Mouse (Mus musculus): ENCODE data around the gene Rorc. TPM values are rescaled to one million over a fixed set of nuclear protein-coding genes. Genes with fewer than 3 reads are reported as not detected.

The Rorc gene
- polyA plus RNA-seq, 1 experiment = 0.66 TPM

- no peak overlapping the region for H3K9ac ChIP-seq (ENCODE audit: low read depth, poor library complexity, severe bottlenecking)
- H3K36me3 ChIP-seq (ENCODE audit: control insufficient read depth, insufficient read depth, low read length, poor library complexity, severe bottlenecking) = no peaks in the 10 kb centered on the region
- H3K27ac ChIP-seq (ENCODE audit: insufficient read depth, low read length) = no peak overlapping the region
- no peaks in the 10 kb centered on the region for H3K27me3 ChIP-seq (ENCODE audit: control insufficient read depth, insufficient read depth, low read length, poor library complexity, severe bottlenecking)
- H3K4me1 ChIP-seq (ENCODE audit: control insufficient read depth, insufficient read depth, low read length) = no peaks in the 10 kb centered on the region
- TF ChIP-seq CTCF (IDR thresholded peaks at IDR 0.05; ENCODE audit: low read depth, low read length) (no peak), POLR2A (IDR thresholded peaks at IDR 0.05; ENCODE audit: insufficient read depth, low read length) (no peak), EP300 (IDR thresholded peaks at IDR 0.05; ENCODE audit: insufficient read depth, low read depth, low read length) (no peak)
- H3K4me3 ChIP-seq (ENCODE audit: low read depth, low read length) = no peak overlapping the region
- H3K9me3 ChIP-seq (replicated peaks; ENCODE audit: control insufficient read depth, insufficient read depth, low read length, poor library complexity, severe bottlenecking) = no peaks in the 10 kb centered on the region
Measured at GRCm38 (mm10) chr3:94396851-94397250, 24.3 kb downstream of the Rorc start.

- H3K9ac ChIP-seq (ENCODE audit: low read depth, poor library complexity, severe bottlenecking) = no peak within 1 kb of the TSS
- H3K27me3 ChIP-seq (ENCODE audit: control insufficient read depth, insufficient read depth, low read length, poor library complexity, severe bottlenecking) = no peaks in the 10 kb centered on the region
- TF ChIP-seq EP300 (IDR thresholded peaks at IDR 0.05; ENCODE audit: insufficient read depth, low read depth, low read length) = no peak
- TF ChIP-seq CTCF (IDR thresholded peaks at IDR 0.05; ENCODE audit: low read depth, low read length) = no peak
- TF ChIP-seq POLR2A (IDR thresholded peaks at IDR 0.05; ENCODE audit: insufficient read depth, low read length) = no peak
- no peaks in the 10 kb centered on the region for H3K36me3 ChIP-seq (ENCODE audit: control insufficient read depth, insufficient read depth, low read length, poor library complexity, severe bottlenecking)
- no peak within 1 kb of the TSS for H3K4me3 ChIP-seq (ENCODE audit: low read depth, low read length)
- no peaks in the 10 kb centered on the region for H3K9me3 ChIP-seq (replicated peaks; ENCODE audit: control insufficient read depth, insufficient read depth, low read length, poor library complexity, severe bottlenecking)
- H3K27ac ChIP-seq (ENCODE audit: insufficient read depth, low read length) = no peak within 1 kb of the TSS
- H3K4me1 ChIP-seq (ENCODE audit: control insufficient read depth, insufficient read depth, low read length) = no peaks in the 10 kb centered on the region
Measured at GRCm38 (mm10) chr3:94398217-94398616, 25.6 kb downstream of the Rorc start, which contains the start of gene Lingo4. Gene Lingo4 (plus strand): TSS chr3:94398517.

GRCm38 (mm10) chr3:94398943-94399481 lies 26.4 kb downstream of the Rorc start:
- Histone ChIP-seq H3K9me3 (replicated peaks; ENCODE audit: control insufficient read depth, insufficient read depth, low read length, poor library complexity, severe bottlenecking) (no peaks in the 10 kb centered on the region), H3K36me3 (ENCODE audit: control insufficient read depth, insufficient read depth, low read length, poor library complexity, severe bottlenecking) (no peaks in the 10 kb centered on the region), H3K27me3 (ENCODE audit: control insufficient read depth, insufficient read depth, low read length, poor library complexity, severe bottlenecking) (no peaks in the 10 kb centered on the region)

GRCm38 (mm10) chr3:94399663-94400310 lies 27.2 kb downstream of the Rorc start:
- H3K4me3 ChIP-seq (ENCODE audit: low read depth, low read length) = no peak overlapping the region
- H3K9me3 ChIP-seq (replicated peaks; ENCODE audit: control insufficient read depth, insufficient read depth, low read length, poor library complexity, severe bottlenecking) = no peaks in the 10 kb centered on the region
- H3K27ac ChIP-seq (ENCODE audit: insufficient read depth, low read length) = no peak overlapping the region
- no peaks in the 10 kb centered on the region for H3K4me1 ChIP-seq (ENCODE audit: control insufficient read depth, insufficient read depth, low read length)
- H3K9ac ChIP-seq (ENCODE audit: low read depth, poor library complexity, severe bottlenecking) = no peak overlapping the region
- H3K27me3 ChIP-seq (ENCODE audit: control insufficient read depth, insufficient read depth, low read length, poor library complexity, severe bottlenecking) = no peaks in the 10 kb centered on the region
- H3K36me3 ChIP-seq (ENCODE audit: control insufficient read depth, insufficient read depth, low read length, poor library complexity, severe bottlenecking) = no peaks in the 10 kb centered on the region
- TF ChIP-seq CTCF (IDR thresholded peaks at IDR 0.05; ENCODE audit: low read depth, low read length) (no peak), EP300 (IDR thresholded peaks at IDR 0.05; ENCODE audit: insufficient read depth, low read depth, low read length) (no peak), POLR2A (IDR thresholded peaks at IDR 0.05; ENCODE audit: insufficient read depth, low read length) (no peak)

More at GRCm38 (mm10) chr3:94398943-94399481, 26.4 kb downstream of the Rorc start:
- Histone ChIP-seq H3K9ac (ENCODE audit: low read depth, poor library complexity, severe bottlenecking) (no peak overlapping the region), H3K4me3 (ENCODE audit: low read depth, low read length) (no peak overlapping the region), H3K4me1 (ENCODE audit: control insufficient read depth, insufficient read depth, low read length) (no peaks in the 10 kb centered on the region), H3K27ac (ENCODE audit: insufficient read depth, low read length) (no peak overlapping the region)
- TF ChIP-seq EP300 (IDR thresholded peaks at IDR 0.05; ENCODE audit: insufficient read depth, low read depth, low read length) (no peak), POLR2A (IDR thresholded peaks at IDR 0.05; ENCODE audit: insufficient read depth, low read length) (no peak), CTCF (IDR thresholded peaks at IDR 0.05; ENCODE audit: low read depth, low read length) (no peak)

GRCm38 (mm10) chr3:94402451-94402850 lies 29.9 kb downstream of the Rorc start:
- Histone ChIP-seq H3K36me3 (ENCODE audit: control insufficient read depth, insufficient read depth, low read length, poor library complexity, severe bottlenecking) (no peaks in the 10 kb centered on the region), H3K9me3 (replicated peaks; ENCODE audit: control insufficient read depth, insufficient read depth, low read length, poor library complexity, severe bottlenecking) (no peaks in the 10 kb centered on the region), H3K9ac (ENCODE audit: low read depth, poor library complexity, severe bottlenecking) (no peak overlapping the region), H3K4me1 (ENCODE audit: control insufficient read depth, insufficient read depth, low read length) (no peaks in the 10 kb centered on the region), H3K27ac (ENCODE audit: insufficient read depth, low read length) (no peak overlapping the region), H3K4me3 (ENCODE audit: low read depth, low read length) (no peak overlapping the region), H3K27me3 (ENCODE audit: control insufficient read depth, insufficient read depth, low read length, poor library complexity, severe bottlenecking) (no peaks in the 10 kb centered on the region)
- TF ChIP-seq POLR2A (IDR thresholded peaks at IDR 0.05; ENCODE audit: insufficient read depth, low read length) (no peak), EP300 (IDR thresholded peaks at IDR 0.05; ENCODE audit: insufficient read depth, low read depth, low read length) (no peak), CTCF (IDR thresholded peaks at IDR 0.05; ENCODE audit: low read depth, low read length) (no peak)

GRCm38 (mm10) chr3:94404366-94405054 lies 31.9 kb downstream of the Rorc start:
- Histone ChIP-seq H3K27ac (ENCODE audit: insufficient read depth, low read length) (no peak overlapping the region), H3K4me1 (ENCODE audit: control insufficient read depth, insufficient read depth, low read length) (no peaks in the 10 kb centered on the region), H3K9ac (ENCODE audit: low read depth, poor library complexity, severe bottlenecking) (no peak overlapping the region), H3K9me3 (replicated peaks; ENCODE audit: control insufficient read depth, insufficient read depth, low read length, poor library complexity, severe bottlenecking) (no peaks in the 10 kb centered on the region), H3K4me3 (ENCODE audit: low read depth, low read length) (no peak overlapping the region), H3K27me3 (ENCODE audit: control insufficient read depth, insufficient read depth, low read length, poor library complexity, severe bottlenecking) (no peaks in the 10 kb centered on the region), H3K36me3 (ENCODE audit: control insufficient read depth, insufficient read depth, low read length, poor library complexity, severe bottlenecking) (no peaks in the 10 kb centered on the region)
- TF ChIP-seq POLR2A (IDR thresholded peaks at IDR 0.05; ENCODE audit: insufficient read depth, low read length) (no peak), CTCF (IDR thresholded peaks at IDR 0.05; ENCODE audit: low read depth, low read length) (no peak), EP300 (IDR thresholded peaks at IDR 0.05; ENCODE audit: insufficient read depth, low read depth, low read length) (no peak)
